Mouse (Mus musculus) liver, postnatal 0 days (tissue): ENCODE data around the gene Cars2.

Experiments used
- CTCF ChIP-seq: sonication (generic); IDR thresholded peaks from 2 replicates; pipeline ENCODE4 v1.5.1; 2016; ENCODE audit warnings: antibody characterized with exemption, low read depth
- EP300 ChIP-seq: IDR thresholded peaks from 2 replicates; pipeline ENCODE4 v1.6.1; 2016; ENCODE audit warnings: antibody characterized with exemption, low read depth, mild to moderate bottlenecking

DNA sequence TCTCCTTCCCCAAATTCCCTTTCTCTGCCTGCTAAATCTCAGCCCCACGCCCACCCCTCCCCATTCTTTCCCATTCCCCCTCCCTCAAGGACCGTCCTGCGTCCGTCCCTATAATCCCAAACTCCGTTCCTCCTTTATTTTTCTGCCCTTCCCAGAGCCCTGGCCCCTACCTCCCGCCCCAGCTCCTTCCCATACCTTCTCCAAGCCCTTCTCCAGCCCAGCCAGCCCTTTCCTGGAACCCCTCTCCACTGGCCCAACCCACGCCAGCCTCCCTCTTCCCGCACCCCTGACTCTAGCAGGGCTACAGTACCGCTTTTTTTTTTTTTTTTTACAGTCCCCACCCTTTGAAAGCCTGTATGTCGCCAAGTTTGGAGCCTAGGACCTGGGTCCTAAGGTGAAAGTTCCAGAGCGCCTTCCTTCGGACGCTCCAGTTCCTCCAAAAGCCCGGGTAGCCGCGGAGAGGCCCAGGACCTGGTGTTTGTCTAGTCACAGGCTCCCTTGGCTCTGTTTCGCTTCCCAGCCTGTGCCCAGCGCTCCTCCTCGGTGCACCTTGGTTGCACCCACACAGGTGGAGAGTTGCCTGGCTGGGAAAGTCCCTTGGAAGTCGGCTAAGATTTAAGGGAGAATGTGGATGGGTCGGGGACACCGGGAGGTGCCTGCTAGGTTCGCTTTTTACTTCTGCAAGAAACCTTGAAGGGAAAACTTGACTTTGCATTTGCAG is 71.6 kb downstream of the Cars2 start:
- no peak for TF ChIP-seq CTCF
- no peak for TF ChIP-seq EP300
